Mouse (Mus musculus) frontal cortex, adult 2 months (tissue): Measurements from ENCODE around the gene Eml2. TPM values are rescaled to one million over a fixed set of nuclear protein-coding genes. Genes with fewer than 3 reads are reported as not detected.
"Not testable (repeated sequence)": the region's sequence is repeated elsewhere in the genome, so short reads cannot be mapped to it uniquely, and the experiment has no call there.

Experiments
- DNase-seq, 2 experiments: peaks; one replicate each; pipeline ENCODE4 v3.0.0; 2022; ENCODE audit warnings: low spot score in 1 of 2; ENCODE audit errors: extremely low spot score in 1 of 2
- polyA plus RNA-seq: library from polyadenylated mRNA; depleted of rRNA; stranded (reverse); fragments of >200 nt; gene quantifications from 2 replicates; pipeline ENCODE4 v1.2.3, GENCODE M21; 2012; rRNA removed

The Eml2 gene
- polyA plus RNA-seq: 134 and 136 TPM in 2 replicates

GRCm38 (mm10) chr7:19175708-19176515, at the start of gene Eml2:
Eml2 (plus strand) TSS chr7:19176421.
- DNase-seq: peak; percentile 82 to 87

DNA sequence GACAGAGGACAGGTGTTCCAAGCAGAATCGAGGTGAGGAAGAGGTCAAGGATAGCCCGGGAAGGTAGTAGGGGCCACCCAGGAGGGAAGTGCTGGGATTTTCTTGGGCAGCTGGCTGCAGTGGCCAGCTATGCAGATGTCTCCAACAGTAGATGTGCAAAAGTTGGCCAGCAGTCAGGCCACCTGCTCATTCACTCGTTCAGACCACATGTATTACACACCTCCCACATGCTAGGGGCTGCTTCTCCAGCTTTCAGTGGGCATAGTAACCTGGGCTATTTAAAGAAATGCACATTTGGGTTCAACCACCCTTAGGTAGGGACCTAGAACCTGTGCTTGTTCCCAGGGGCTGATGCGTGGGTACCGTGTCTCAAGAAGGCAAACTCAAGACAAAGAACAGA, 48.5 kb upstream of the Eml2 start:
- DNase-seq: no peak

- no peak for DNase-seq
Measured at GRCm38 (mm10) chr7:19129396-19129795, 46.8 kb upstream of the Eml2 start.

GRCm38 (mm10) chr7:19130657-19131056, 45.6 kb upstream of the Eml2 start:
- DNase-seq: no peak

- peak; percentile 96 to 97 for DNase-seq
Measured at GRCm38 (mm10) chr7:19131324-19131848, 44.8 kb upstream of the Eml2 start.

DNA sequence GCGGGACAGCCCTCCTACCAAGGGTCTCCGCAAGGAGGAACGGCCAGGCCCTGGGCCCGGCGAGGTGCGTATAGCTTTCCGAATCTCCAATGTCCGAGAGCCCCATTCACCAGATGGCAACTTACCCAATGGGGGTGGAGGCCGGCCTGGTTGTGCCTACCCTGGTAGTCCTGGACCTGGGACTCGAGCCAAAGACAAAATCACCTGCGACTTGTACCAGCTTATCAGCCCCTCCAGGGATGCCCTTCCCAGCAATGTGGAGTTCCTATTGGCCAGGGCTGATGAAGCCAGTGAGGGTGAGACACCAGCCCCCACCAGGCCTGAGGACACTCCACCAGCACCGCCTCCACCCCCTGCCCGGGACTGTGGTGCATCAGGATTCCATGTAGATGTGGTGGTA, 40.1 kb upstream of the Eml2 start:
- DNase-seq: no peak

GRCm38 (mm10) chr7:19136673-19137334, 39.4 kb upstream of the Eml2 start:
- peak; percentile 60 to 66 for DNase-seq

- DNase-seq: peak in 1 of 2 experiments; percentile 79
Measured at GRCm38 (mm10) chr7:19137380-19137779, 38.8 kb upstream of the Eml2 start.

DNA sequence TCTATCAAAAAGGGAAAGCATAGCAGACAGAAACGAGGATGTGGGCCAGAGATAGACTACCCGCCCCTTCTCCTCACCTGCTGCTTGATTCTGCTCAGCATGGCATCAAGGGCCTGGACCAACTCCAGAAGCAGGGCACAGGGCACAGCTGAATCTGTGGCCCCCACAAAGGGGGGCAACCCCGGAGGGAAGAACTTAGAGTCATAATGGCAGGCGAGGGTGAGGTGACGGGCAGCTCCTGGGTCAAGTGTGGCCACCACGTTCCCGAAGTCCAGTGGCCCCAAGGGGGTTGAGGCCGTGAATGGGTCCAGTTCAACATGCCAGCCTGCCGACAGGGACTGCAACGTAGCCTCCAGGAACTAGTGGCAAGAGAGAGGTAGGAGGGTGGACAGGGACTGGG, 29.4 kb upstream of the Eml2 start:
- DNase-seq: no peak

- no peak for DNase-seq
Measured at GRCm38 (mm10) chr7:19147497-19148045, 28.6 kb upstream of the Eml2 start.

DNA sequence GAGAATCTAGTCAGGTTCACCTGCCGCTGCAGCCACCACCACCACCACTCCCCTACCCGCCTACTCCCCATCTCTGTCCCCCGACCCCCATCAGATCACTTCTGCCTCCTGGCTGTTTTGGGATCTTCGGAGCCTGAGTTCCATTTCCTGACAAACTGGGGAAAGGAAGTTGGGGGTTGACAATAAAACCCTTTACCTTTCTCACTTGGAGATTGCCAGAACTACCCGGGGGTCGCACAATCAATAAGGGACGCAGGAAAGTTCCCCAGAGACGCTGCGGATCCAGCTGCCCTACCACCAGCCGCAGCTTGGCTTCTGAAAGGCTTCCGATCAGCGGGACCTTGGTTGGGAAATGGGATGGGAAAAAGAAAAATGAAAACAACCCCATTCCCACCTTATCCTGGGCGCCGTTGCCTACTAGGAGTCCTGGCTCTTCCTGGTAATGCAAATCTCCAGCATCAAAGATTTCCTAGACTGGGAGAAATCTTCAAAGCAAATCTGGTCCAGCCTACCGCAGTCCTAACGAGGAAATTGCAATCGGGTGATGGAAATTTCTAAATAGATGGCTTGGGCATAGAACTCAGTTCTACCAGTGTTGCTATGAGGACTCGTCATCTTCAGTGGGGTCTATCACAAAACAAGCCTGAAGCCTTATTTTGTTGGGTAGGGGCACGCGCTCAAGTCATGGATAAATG, 27.9 kb upstream of the Eml2 start:
- DNase-seq: no peak

- peak; percentile 99 for DNase-seq
Measured at GRCm38 (mm10) chr7:19148875-19149541, 27.2 kb upstream of the Eml2 start, which contains the start of gene Qpctl. Qpctl (minus strand) TSS chr7:19149291.

DNA sequence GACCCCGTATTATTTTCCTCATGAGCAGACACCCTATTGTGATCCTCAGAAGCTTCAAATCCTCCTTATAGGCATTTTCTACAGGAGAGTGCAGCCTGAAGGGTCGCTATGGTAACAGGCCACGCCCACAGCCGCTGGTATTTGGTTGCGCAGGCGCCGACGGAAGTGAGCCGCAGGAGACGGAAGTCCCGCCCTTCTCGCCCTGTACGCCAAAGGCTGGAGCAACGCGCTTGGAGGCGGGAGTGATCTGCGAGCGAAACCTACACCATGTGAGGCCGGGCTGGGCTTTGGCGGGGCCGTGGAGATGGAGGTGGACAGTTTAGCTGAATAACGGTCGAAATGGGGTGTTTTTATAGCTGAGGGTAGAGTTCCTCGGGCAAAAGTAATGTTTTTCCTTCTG, 26.6 kb upstream of the Eml2 start, which contains the start of gene Snrpd2:
Gene Snrpd2 (plus strand): TSS at position 97 of the 400 bp plus-strand sequence.
- peak; percentile 87 to 97 for DNase-seq

- DNase-seq: not testable (repeated sequence)
Measured at GRCm38 (mm10) chr7:19151121-19151520, 25.1 kb upstream of the Eml2 start.

- DNase-seq: no peak
Measured at GRCm38 (mm10) chr7:19154796-19155195, 21.4 kb upstream of the Eml2 start.

GRCm38 (mm10) chr7:19155825-19156475, 20.3 kb upstream of the Eml2 start:
- DNase-seq: peak in 1 of 2 experiments; percentile 54

DNA sequence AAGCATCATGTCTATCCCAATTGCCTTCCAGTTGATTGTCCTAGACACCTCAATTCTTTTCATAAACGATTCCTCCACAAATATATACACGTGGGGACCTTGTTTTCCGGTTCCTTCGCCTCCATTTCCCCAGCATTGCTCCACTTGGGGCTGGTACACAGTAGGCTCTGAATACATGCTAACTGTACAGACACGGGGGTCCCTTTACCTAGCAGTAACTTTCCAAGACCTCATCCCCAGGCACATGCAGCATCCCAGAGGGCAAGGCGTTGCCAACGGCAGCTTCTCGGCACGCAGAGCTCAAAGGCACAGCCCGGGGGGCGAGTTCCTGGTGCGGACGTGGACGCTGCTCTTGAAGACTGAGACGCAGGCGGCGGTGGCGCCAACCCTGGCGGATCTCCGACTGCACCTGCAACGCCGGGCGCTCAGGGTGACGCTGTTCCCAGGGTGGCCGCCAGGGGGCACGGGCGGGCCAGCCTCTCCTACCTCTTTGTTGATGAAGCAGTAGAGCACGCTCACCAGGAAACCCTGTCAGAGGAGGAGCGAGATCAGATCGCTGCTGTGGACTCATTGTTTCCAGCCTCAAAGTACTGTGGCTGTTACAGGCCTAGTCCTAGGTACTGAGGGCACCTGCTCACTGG, 18.9 kb upstream of the Eml2 start:
- peak; percentile 84 to 98 for DNase-seq

GRCm38 (mm10) chr7:19158601-19159000, 17.6 kb upstream of the Eml2 start:
- DNase-seq: no peak

DNA sequence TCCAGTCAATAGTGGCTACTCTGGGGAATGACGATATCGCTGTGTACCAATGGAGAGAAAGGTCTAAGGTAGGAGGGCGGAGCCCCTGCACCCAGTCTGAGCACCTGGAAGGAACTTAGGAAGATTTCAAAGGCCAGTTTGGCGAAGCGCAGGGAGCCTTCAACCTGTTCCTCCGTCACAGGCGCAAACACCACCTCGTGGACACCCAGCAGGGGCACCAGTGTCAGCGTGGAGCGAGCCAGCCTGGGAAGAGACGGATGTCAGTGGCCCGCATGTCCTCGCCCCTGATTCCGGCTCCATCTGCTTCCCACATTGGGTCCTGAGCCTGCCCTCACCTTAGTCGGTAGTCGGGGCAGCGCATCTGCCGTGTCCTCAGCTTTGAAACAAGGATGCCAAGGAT, 16.8 kb upstream of the Eml2 start:
- DNase-seq: no peak
